Mouse (Mus musculus) T-cell, adult 2 months (primary cell): ENCODE measurements around the gene Rtn4rl1.
"Not testable (repeated sequence)": the region's sequence is repeated elsewhere in the genome, so short reads cannot be mapped to it uniquely, and the experiment has no call there.

ENCODE experiments used
- DNase-seq: peaks from one replicate; pipeline ENCODE4 v3.0.0; 2022; ENCODE audit warnings: low spot score

Gene Rtn4rl1

GRCm38 (mm10) chr11:75278115-75278514, 84.5 kb downstream of the Rtn4rl1 start:
- DNase-seq: no peak

DNA sequence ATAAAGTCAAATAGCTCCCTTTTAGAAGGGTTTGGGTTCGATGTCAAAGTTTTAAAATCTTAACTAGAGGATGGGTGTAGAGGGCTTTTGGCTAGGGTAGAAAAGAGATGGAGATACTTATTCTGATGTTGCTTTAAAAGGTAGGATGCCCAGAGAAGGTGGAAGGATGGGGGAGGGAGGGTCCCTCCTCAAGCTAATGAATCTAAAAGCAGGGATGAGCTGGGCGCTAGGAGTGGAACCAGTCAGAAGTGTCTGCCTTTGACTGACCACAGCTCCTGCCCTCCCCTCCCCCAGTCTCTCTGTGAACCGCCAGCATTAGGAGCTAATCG, 85.4 kb downstream of the Rtn4rl1 start:
- no peak for DNase-seq

DNA sequence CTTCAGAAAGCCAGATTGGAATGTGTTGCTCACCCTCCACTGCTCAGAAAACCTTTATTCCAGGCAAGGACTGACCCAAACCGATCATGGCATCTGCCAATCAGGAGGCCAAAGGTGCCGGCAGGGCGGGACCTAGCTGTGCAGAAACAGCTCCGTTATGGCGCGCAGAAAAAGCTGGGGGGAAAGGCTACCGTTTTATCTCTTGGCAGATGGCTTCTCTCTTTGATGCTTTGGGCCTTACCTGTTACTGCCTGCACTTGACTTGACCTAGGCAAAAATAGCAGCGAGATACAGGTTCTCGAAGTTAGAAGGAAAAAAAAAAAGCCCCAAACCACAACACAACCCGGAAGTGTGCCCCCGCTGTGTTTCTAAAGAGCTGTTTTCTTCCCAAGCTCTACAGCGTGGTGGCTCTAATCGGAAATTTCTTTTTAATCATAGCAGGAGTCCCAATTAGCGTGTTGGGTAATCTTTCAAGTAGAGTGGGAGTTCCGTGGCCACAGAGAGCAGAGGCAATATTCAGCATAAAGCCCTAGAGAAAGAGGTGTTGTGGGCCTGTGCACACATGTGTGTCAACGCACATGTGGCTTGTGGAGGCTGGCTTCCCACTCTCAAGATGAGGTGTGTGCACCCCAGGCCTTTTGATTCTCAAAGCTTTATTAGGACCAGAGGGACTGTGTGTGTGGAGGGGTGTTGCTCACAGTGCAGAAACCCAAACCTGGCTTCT, 85.9 kb downstream of the Rtn4rl1 start:
- peak; percentile 43 for DNase-seq

DNA sequence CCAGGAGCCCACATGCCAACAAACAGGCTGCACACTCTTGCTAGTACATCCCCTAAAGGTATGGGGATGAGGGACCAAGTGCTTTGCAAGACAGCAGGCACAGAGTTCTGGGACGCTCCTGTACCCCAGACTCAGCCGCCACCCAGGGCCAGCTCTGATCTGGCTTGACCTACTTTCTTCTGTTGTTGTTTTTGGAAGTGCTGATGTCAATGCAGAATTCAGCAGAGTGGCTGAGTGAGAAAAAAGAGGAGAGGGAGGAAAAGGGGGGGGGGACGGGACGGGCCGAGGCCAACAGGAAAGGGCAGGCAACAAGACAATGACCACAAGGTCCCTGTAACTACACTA, 86.5 kb downstream of the Rtn4rl1 start:
- DNase-seq: no peak

- no peak for DNase-seq
These were observed 86.9 kb downstream of the Rtn4rl1 start for GRCm38 (mm10) chr11:75280435-75281001.

DNA sequence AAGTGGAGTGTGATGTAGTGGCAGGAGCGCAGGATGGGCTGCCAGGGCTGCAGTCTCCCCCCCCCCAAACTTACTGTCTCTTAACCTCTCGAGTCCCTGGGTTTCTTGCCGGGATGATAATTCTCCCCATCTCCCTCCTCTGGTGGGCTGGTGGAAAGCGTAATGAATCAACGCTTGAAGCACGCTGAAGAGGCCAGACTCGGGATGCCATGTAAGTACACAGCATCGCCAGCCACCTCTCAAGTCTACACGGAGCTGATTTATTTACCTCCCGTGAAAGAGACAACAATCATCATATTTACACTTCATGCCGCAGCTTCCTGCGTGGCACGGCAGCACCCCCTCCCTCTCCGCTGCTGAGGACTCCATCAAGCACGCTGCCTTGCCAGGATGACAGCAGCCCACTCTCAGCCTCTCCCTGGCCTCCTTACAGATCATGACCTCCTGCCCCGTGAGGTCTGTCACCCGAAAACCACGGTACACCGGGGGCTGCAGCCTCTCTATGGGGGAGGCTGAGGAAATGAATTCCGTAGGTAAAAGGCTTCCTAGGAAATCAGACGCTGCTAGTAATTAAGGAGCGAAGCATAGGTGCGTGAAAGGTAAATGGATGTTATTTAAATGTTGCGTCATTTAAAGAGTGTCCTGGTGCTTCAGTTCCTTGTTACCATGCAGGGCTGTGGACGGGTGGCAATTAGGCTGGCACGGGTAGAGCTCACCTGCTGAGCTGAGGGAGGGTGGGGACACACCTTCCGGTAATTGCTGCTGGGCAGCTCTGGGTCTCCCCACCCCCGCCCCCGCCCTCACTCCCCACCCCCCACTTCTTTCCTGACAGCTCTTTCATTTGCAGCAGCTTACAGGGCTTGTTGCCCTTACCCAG, 88.0 kb downstream of the Rtn4rl1 start:
- DNase-seq: peak; percentile 29

DNA sequence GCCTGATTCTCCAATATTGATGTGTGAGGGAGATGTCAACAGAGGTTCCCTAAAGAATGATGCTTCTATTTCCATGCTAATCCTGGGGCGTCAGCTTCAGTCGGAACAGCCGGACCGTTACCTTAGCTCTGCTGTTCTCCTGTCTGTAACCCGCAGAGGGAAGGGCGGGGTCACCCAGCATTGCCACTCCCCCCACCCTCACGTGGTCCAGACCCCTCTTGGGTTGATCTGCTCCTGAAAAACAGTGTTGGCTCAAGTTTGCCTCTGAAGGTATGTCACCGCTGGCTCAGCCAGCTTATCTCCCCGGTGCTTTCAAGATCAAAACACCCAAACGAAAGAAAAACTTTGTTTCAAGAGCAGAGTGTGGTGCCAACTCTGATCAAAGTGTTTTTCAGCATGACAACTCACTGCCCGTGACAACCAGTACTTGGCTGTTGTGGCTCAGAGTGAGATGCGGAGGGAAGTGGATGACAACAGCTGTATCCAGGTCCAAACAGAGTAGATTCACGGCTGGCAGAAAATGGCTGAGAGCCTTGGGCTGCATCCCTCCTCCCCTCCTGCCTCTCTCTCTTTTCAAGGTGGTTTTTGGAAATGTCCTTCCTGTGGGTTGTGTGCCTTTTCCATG, 89.0 kb downstream of the Rtn4rl1 start:
- peak; percentile 88 for DNase-seq

DNA sequence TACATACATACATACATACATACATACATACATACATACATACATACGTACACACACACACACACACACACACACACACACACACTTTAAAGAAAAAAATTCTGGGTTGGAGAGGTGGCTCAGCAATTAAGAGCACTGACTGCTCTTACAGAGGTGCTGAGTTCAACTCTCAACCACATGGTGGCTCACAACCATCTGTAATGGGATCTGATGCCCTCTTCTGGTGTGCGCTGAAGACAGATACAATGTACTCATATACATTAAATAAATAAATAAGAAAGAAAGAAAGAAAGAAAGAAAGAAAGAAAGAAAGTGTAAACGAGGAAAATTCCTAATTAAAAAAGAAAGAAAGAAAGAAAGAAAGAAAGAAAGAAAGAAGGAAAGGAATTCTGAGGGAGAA, 90.2 kb downstream of the Rtn4rl1 start:
- not testable (repeated sequence) for DNase-seq

- DNase-seq: no peak
These were observed 92.4 kb downstream of the Rtn4rl1 start for GRCm38 (mm10) chr11:75285893-75286467.

- no peak for DNase-seq
These were observed 93.3 kb downstream of the Rtn4rl1 start for GRCm38 (mm10) chr11:75286868-75287267.

GRCm38 (mm10) chr11:75287940-75288339, 94.4 kb downstream of the Rtn4rl1 start:
- DNase-seq: no peak

- no peak for DNase-seq
These were observed 94.9 kb downstream of the Rtn4rl1 start for GRCm38 (mm10) chr11:75288517-75288916.

GRCm38 (mm10) chr11:75289120-75289519, 95.5 kb downstream of the Rtn4rl1 start:
- DNase-seq: no peak

DNA sequence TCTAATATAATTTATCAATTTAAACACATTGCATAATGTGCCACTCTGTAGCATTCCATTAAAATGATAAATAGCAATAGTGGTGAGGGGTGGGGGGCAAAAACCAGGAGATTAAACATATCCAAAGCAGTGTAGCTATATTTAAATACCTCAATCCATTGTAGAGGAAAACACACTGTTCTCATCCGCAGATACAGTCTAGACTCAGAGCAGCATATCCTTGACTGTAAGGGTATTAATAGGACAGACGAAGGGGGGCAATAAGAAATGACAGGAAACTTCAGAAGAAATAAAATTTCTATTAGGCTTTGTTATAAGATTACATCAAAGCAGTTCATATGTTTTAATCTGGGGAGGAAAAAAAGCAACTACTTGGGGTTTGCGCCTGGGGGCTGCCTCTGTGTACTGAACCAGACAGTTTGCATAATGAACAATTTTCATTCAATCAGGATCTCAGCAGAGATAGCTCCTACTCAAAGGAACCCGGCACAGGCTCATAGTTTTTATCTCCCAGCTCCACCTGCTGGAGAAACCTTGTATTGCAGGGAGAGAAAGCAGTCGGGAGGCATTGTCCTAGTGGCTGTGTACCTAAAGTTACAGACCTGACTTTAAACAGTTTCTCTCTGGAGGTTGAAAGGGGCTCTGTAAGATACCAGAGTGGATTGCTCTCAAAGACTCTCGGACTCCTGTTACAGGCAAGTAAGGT, 97.1 kb downstream of the Rtn4rl1 start:
- DNase-seq: peak; percentile 86

- no peak for DNase-seq
These were observed 98.0 kb downstream of the Rtn4rl1 start for GRCm38 (mm10) chr11:75291389-75292215.

- DNase-seq: no peak
These were observed 98.7 kb downstream of the Rtn4rl1 start for GRCm38 (mm10) chr11:75292281-75292680.

GRCm38 (mm10) chr11:75293852-75294361, 100.3 kb downstream of the Rtn4rl1 start:
- no peak for DNase-seq

- DNase-seq: no peak
These were observed 101.3 kb downstream of the Rtn4rl1 start for GRCm38 (mm10) chr11:75294862-75295261.

GRCm38 (mm10) chr11:75295534-75295933, 102.0 kb downstream of the Rtn4rl1 start:
- not testable (repeated sequence) for DNase-seq

DNA sequence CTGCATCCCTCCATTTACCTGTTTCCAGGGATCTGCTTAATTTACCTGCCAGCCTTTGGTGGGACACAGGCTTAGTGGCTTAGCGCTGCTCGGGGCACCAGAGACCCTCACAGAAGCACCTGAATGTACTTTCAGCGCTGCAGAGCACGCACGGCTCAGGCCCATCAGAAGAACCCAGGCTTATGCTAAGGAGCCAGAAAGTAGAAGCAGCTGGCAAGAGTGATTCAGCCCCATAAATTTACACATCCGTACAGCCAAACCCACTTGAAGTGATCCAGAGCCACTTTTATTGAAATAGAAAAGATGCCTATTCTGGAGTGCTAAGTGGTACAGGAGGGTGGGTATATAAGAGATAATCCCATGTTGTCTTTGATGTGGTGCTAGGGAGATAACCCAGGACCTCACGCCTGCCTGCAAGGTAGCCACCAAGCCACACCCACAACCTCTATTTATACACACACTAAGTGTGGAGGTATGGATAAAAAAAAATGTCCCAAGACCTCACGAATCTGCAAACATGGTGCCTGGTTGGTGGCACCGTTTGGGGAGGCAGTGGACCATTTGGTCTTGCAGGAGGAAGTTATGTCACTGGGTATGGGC, 102.9 kb downstream of the Rtn4rl1 start:
- DNase-seq: no peak
